Mouse (Mus musculus) lung, embryonic 16.5 days (tissue): ENCODE measurements at regions not wholly inside any gene's neighbourhood (a gene's known extent, or its start where the extent isn't known, plus 50 kb on each side); places are given as distances from the start of the nearest gene placed in this dataset.

Experiments used
- ATAC-seq: fragments of 200-750 bp; cut with Nextera tagmentation; 2 replicates; pipeline ENCODE4 v1.8.0; 2017; ENCODE audit warnings: low read depth, mild to moderate bottlenecking, moderate library complexity
- H3K27ac ChIP-seq: fragments of 300-500 bp; sonication (generic); 2 replicates; pipeline ENCODE4 v1.5.1; 2014; ENCODE audit warnings: mild to moderate bottlenecking, control low read depth, low read length
- H3K27me3 ChIP-seq: fragments of 300-500 bp; sonication (generic); 2 replicates; pipeline ENCODE4 v1.6.1; 2014; ENCODE audit warnings: low read depth, low read length, mixed read lengths; ENCODE audit not compliant: control insufficient read depth, insufficient read depth
- H3K36me3 ChIP-seq: fragments of 300-500 bp; sonication (generic); 2 replicates; pipeline ENCODE4 v1.6.1; 2014; ENCODE audit warnings: low read length; ENCODE audit not compliant: control insufficient read depth, insufficient read depth
- H3K4me1 ChIP-seq: fragments of 300-500 bp; sonication (generic); replicated peaks from 2 replicates; pipeline ENCODE4 v1.6.1; 2014; ENCODE audit warnings: low read length, mixed read lengths; ENCODE audit not compliant: control insufficient read depth, insufficient read depth
- H3K4me2 ChIP-seq: fragments of 300-500 bp; sonication (generic); 2 replicates; pipeline ENCODE4 v1.6.1; 2014; ENCODE audit warnings: low read depth, low read length, control low read depth
- H3K4me3 ChIP-seq: fragments of 300-500 bp; sonication (generic); 2 replicates; pipeline ENCODE4 v1.5.1; 2014; ENCODE audit warnings: mild to moderate bottlenecking, low read length, control low read depth
- H3K9ac ChIP-seq: fragments of 300-500 bp; sonication (generic); 2 replicates; pipeline ENCODE4 v1.6.1; 2014; ENCODE audit warnings: low read length, control low read depth
- H3K9me3 ChIP-seq: fragments of 300-500 bp; sonication (generic); 2 replicates; pipeline ENCODE4 v1.6.1; 2016; ENCODE audit warnings: low read length; ENCODE audit not compliant: control insufficient read depth
- WGBS: fragments of 180-500 bp; shearing (Covaris S2); extraction: QIAGEN DNeasy Blood & Tissue Kit; methylation state at CpG from one replicate; pipeline ENCODE4 v1.1.7; 2014; 5-methylcytosine and 5-hydroxymethylcytosine counted together

DNA sequence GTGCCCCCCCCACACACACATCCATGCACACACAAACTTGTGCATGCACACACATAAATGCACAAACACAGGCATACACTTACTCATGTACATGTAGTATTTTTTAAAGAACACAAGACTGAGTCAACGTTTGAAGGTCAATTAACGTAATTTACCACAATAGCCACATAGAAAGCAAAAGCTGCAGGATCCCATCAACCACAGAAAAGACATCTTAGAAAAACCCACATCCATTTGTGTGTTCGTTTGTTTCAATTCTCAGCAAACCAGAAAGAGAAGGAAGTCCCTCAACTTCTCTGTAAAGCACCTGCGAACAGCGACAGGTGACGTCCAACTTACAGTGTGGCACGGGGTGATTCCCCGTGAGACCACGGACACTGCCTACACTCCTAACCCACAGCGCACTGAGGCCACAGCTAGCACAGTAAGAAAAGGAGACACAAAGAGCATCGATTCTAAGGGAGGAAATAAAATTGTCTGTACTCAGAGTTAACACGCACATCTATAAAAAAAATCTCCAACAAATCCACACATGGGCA is 53.8 kb downstream of the Dio3 start:
- H3K4me2 ChIP-seq: no peak overlapping the region
- no peaks in the 10 kb centered on the region for H3K27me3 ChIP-seq
- H3K9me3 ChIP-seq: no peaks in the 10 kb centered on the region
- no peak overlapping the region for H3K9ac ChIP-seq
- H3K4me3 ChIP-seq: no peak overlapping the region
- ATAC-seq: no peak
- no peak overlapping the region for H3K27ac ChIP-seq
- H3K36me3 ChIP-seq: no peaks in the 10 kb centered on the region
- no peaks in the 10 kb centered on the region for H3K4me1 ChIP-seq
- 86% methylated on average over 12 of the region's 12 CpGs for WGBS

DNA sequence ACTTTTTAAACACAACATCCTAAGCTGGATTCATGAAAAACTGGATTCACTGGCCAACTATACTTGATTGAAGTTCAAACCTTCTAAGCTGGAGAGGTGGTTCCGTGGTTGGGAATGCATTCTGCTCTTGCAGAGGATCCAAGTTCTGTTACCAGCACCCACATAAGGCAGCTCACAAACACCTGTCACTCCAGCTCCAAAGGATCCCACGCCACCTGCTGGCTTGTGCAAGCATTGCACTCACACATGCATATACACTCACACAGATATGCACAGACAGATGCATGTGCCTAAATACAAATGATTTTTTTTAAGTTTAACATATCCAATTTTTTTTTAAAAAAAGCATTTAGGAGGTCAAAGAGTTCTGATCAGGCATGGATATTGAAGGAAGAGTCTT is 55.7 kb downstream of the Dio3 start:
- H3K27me3 ChIP-seq: no peaks in the 10 kb centered on the region
- H3K4me1 ChIP-seq: no peaks in the 10 kb centered on the region
- no peak overlapping the region for H3K9ac ChIP-seq
- H3K27ac ChIP-seq: no peak overlapping the region
- ATAC-seq: no peak
- no peaks in the 10 kb centered on the region for H3K9me3 ChIP-seq
- H3K36me3 ChIP-seq: no peaks in the 10 kb centered on the region
- H3K4me3 ChIP-seq: no peak overlapping the region
- WGBS: 67% methylated on average over 2 of the region's 2 CpGs
- no peak overlapping the region for H3K4me2 ChIP-seq

DNA sequence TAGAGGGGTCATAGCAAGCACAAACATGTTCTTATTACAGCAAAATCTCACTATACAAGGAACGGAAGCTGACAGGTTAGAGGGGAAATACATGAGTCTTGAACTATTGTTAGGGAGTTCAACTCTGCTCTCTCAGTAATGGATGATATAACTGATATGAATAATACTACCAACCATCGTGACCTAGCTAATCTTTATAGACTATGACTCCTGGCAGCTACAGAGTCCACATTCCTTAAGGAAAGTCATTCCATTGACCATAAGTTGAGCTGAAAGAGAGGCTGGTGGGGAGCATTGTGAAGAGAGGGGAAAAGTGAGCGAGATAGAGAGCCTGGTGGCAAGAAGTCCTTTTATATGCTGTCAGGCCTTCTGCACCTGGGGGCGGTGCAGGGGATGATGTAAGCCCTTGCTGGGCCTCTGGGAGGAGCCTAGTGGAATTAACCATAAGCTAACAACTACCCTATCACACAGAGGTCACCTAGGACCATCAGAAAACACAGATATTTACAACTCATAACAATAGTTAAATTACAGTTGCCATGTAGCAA is 65.5 kb downstream of the Dio3 start:
- ATAC-seq: no peak
- H3K36me3 ChIP-seq: no peaks in the 10 kb centered on the region
- no peak overlapping the region for H3K9ac ChIP-seq
- 66% methylated on average over 4 of the region's 4 CpGs for WGBS
- H3K4me1 ChIP-seq: no peaks in the 10 kb centered on the region
- H3K27ac ChIP-seq: no peak overlapping the region
- H3K4me2 ChIP-seq: no peak overlapping the region
- no peaks in the 10 kb centered on the region for H3K27me3 ChIP-seq
- no peak overlapping the region for H3K4me3 ChIP-seq
- H3K9me3 ChIP-seq: no peaks in the 10 kb centered on the region

DNA sequence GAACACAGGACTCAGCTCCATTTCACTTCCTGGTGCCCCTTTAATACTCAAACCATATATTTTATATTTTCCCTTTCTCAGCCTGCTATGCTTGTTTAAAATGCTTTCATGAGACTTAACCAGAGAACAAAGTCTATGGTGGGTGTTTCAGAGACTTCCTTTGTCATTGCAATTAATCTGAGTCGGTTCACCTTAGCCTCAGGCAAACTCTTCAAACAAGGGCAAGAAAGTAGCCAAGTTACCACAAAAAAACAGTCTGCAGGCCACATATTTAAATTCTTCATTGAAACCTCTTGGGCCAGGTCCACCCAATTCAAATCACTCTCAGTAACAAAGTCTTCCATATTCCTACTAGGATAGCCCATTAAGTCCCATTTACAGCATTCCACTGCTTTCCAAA is 70.8 kb downstream of the Dio3 start:
- WGBS: 90% methylated on average over 1 of the region's 1 CpGs
- Histone ChIP-seq H3K4me2 (no peak overlapping the region), H3K9me3 (no peaks in the 10 kb centered on the region), H3K27ac (no peak overlapping the region), H3K36me3 (no peaks in the 10 kb centered on the region), H3K9ac (no peak overlapping the region), H3K4me3 (no peak overlapping the region), H3K27me3 (no peaks in the 10 kb centered on the region), H3K4me1 (no peaks in the 10 kb centered on the region)
- ATAC-seq: no peak

- no peaks in the 10 kb centered on the region for H3K4me1 ChIP-seq
- H3K27me3 ChIP-seq: no peaks in the 10 kb centered on the region
- no peak overlapping the region for H3K27ac ChIP-seq
- no peak overlapping the region for H3K9ac ChIP-seq
- no peaks in the 10 kb centered on the region for H3K36me3 ChIP-seq
- H3K4me2 ChIP-seq: no peak overlapping the region
- no peaks in the 10 kb centered on the region for H3K9me3 ChIP-seq
- no peak for ATAC-seq
- WGBS: 64% methylated on average over 6 of the region's 6 CpGs
- no peak overlapping the region for H3K4me3 ChIP-seq
Measured at GRCm38 (mm10) chr12:110355851-110356250, 77.0 kb downstream of the Dio3 start.

GRCm38 (mm10) chr12:110367102-110367501 is 79.8 kb upstream of the Ppp2r5c start:
- Histone ChIP-seq H3K9me3 (no peaks in the 10 kb centered on the region), H3K4me1 (no peaks in the 10 kb centered on the region), H3K9ac (no peak overlapping the region), H3K36me3 (no peaks in the 10 kb centered on the region), H3K27ac (no peak overlapping the region), H3K27me3 (no peaks in the 10 kb centered on the region), H3K4me3 (no peak overlapping the region), H3K4me2 (no peak overlapping the region)
- WGBS: 94% methylated on average over 6 of the region's 6 CpGs
- ATAC-seq: no peak

DNA sequence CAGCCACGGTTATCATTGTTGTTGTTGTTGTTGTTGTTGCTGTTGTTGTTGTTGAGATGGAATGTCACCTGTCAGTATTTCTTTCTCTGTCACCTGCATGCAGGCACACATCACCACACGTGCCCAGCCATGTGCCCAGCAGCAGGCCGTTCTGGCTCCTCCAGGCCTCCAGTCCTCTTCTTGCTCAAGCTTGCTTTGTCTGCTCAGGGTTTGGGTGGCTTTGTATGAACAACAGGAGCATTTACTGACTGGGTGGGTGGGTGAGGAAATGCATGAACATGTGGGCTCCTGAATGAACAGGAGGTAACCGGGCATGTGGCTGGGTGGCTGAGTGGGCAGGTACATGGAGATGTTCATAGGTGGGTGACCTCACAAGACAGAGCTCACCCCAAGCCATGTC is 79.1 kb upstream of the Ppp2r5c start:
- 79% methylated on average over 4 of the region's 4 CpGs for WGBS
- ATAC-seq: no peak
- Histone ChIP-seq H3K4me3 (no peak overlapping the region), H3K36me3 (no peaks in the 10 kb centered on the region), H3K27ac (no peak overlapping the region), H3K4me1 (no peaks in the 10 kb centered on the region), H3K9me3 (no peaks in the 10 kb centered on the region), H3K4me2 (no peak overlapping the region), H3K27me3 (peaks cover under 1% of the 10 kb centered on the region; the same call in 1 of the 2 replicates), H3K9ac (no peak overlapping the region)

DNA sequence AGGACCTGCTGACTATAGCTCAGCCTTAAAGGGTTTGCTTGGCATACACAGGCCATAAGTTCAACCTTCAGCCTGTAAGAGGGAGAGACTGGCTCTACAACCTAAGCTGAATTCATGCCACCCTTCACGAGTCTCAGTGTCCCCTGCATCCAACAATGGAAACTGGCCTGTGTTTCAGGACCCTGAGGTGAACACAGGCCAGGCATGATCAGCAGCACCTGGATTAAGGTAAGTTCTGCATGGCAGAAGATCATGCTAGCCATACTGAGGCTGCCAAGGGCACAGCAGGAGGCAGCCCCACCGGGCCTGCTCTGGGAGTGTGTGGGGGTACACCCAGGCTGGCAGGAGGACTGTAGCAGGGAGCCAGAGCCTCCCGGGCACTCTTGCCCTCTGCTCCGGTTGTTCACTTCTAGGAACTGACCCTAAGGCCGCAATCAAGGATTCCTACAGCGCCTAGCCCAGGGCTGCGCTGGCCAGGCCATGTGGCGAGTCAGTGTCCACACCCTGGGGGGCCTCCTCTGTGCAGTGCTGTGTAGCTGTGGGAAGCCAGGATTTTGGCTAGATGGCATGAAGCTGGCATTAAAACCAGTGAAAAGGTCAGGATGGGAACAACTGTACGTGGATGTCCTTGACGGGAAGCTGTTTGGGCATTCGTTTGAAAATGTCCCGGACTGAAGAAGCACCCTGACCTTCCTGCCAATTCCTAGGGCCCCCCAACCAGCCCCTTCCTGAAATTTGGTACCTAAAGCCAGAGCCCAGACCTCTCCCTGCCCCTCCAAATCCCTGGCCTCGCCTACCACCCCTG is 74.8 kb upstream of the Ppp2r5c start:
- Histone ChIP-seq H3K4me2 (no peak overlapping the region), H3K36me3 (no peaks in the 10 kb centered on the region), H3K9ac (no peak overlapping the region), H3K4me1 (no peaks in the 10 kb centered on the region), H3K9me3 (no peaks in the 10 kb centered on the region), H3K4me3 (no peak overlapping the region), H3K27me3 (peaks cover 21% of the 10 kb centered on the region), H3K27ac (no peak overlapping the region)
- 77% methylated on average over 13 of the region's 13 CpGs for WGBS
- ATAC-seq: no peak

DNA sequence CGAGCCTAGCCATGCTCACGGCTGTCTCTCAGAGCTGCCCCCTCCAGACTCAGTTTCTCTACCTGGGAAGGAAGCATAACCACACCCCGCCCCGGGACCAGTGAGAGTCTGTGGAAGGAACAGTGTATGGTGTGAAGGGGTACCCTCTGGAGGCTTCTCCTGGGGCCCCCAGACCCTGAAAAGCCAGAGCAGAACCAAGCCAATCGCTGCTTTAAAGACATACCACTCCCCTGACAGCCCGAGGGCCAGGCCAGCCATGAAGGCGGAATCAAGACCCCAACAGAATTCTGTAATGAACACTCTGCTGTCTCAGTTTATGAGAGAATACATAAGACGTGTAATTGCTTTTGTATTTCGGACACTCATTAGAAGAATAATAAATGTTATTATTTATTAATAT is 73.9 kb upstream of the Ppp2r5c start:
- H3K4me2 ChIP-seq: no peak overlapping the region
- H3K9me3 ChIP-seq: no peaks in the 10 kb centered on the region
- H3K4me1 ChIP-seq: no peaks in the 10 kb centered on the region
- no peak for ATAC-seq
- no peak overlapping the region for H3K9ac ChIP-seq
- H3K4me3 ChIP-seq: no peak overlapping the region
- peaks cover 21% of the 10 kb centered on the region for H3K27me3 ChIP-seq
- no peak overlapping the region for H3K27ac ChIP-seq
- 56% methylated on average over 9 of the region's 9 CpGs for WGBS
- H3K36me3 ChIP-seq: no peaks in the 10 kb centered on the region
